Mouse (Mus musculus): ENCODE results near the gene Dap. TPM values are rescaled to one million over a fixed set of nuclear protein-coding genes. Genes with fewer than 3 reads are reported as not detected.

The Dap gene
- polyA plus RNA-seq, 1 experiment from 2014 or later = 91.9 TPM

DNA sequence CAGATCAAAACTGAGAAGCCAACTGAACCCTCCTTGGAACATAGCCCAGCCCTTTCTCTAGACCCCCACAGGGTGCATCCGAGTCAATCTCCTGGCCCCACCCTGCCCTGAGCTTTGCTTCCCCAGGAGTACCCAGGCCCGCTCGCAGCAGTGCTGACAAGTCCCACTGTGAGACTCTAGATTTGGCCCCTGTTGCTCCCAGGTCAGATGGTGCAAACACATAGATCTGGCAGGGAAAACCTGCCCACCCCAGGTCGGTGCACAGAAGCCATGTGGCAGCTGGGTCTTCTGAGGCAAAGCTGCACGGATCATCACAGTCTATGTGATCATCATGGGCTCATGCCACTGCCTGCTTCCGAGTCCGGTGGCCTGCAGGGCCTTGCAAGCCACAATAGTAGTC, 48.6 kb downstream of the Dap start:
- WGBS = 87% methylated on average over 7 of the region's 7 CpGs
- no peak overlapping the region for H3K4me3 ChIP-seq
- no peak overlapping the region for H3K9ac ChIP-seq
- ATAC-seq (ENCODE audit: low FRiP score, low read depth) = no peak
- no peak overlapping the region for H3K4me2 ChIP-seq (replicated peaks)
- no peaks in the 10 kb centered on the region for H3K27me3 ChIP-seq
- H3K9me3 ChIP-seq = no peaks in the 10 kb centered on the region
- H3K27ac ChIP-seq = no peak overlapping the region
- H3K4me1 ChIP-seq = no peaks in the 10 kb centered on the region
- peaks cover 32% of the 10 kb centered on the region for H3K36me3 ChIP-seq

DNA sequence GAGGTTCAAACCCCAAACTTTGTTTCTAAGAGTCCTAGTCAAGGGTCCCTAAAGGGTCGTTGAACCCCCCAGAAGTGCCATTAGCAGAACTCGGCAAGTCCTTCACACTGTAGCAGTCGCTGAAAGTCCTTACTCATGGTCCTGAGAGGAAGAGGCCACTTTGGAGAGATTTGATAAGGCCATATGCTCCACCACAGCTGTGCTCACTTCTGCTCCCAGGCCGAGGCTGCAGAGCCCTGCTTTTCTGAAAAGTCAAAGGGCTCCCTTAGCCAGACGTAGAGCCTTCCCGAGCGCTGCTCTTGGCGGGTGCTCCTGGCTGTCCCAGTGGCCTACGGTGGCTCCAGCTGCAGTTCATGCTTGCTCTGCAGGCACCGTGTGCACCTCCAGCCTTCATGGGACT, 49.4 kb downstream of the Dap start:
- Histone ChIP-seq H3K4me3 (no peak overlapping the region), H3K9me3 (no peaks in the 10 kb centered on the region), H3K4me1 (no peaks in the 10 kb centered on the region), H3K27me3 (no peaks in the 10 kb centered on the region), H3K36me3 (peaks cover 32% of the 10 kb centered on the region), H3K9ac (no peak overlapping the region), H3K27ac (no peak overlapping the region), H3K4me2 (replicated peaks) (no peak overlapping the region)
- ATAC-seq (ENCODE audit: low FRiP score, low read depth) = no peak
- 66% methylated on average over 10 of the region's 10 CpGs for WGBS

DNA sequence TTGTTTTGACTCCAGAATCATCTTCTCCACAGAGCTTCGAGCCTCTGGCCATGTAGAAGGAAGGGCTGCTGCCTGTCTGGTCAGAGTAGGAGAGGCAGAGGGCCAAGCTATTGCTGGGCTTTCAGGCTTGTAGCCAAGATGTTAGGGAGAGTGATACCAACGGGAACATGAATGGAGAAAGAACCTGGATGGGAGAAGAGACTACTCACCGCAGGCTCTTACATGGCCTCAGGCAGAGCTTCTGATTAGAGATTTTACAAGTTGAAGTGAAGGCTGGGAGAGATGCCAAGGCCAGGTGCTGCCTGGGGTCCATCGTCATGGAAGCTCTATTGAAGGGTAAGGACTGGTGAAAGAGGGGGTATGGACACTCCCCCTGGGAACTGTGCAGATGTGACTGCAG, 54.0 kb downstream of the Dap start:
- 53% methylated on average over 4 of the region's 4 CpGs for WGBS
- no peaks in the 10 kb centered on the region for H3K9me3 ChIP-seq
- ATAC-seq (ENCODE audit: low FRiP score, low read depth) = no peak

DNA sequence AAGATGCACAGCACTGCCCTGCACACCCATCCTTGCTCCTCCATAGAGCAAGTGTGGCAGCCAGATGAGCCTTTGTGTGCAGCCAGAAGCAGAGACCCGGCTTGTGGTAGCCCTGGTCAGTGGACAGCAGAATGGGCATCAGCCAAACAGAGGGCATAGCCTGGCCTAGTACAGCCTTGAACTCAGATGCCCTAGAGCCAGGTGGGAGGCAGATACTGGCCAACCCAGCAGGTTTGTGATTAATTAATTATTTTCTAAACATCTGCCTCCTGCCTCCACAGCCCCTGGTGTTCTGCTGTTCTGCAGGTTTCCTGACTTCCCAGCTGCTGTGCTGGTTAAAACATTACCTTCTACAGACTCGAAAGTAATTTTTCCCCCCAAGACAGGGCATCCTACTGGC, 55.0 kb downstream of the Dap start:
- Histone ChIP-seq H3K9me3 (no peaks in the 10 kb centered on the region), H3K4me2 (replicated peaks) (no peak overlapping the region), H3K27me3 (no peaks in the 10 kb centered on the region), H3K4me3 (no peak overlapping the region), H3K9ac (no peak overlapping the region), H3K4me1 (peaks cover 17% of the 10 kb centered on the region; the same call in 1 of the 2 replicates), H3K27ac (no peak overlapping the region), H3K36me3 (peaks cover 11% of the 10 kb centered on the region)
- ATAC-seq (ENCODE audit: low FRiP score, low read depth) = no peak
- WGBS = 55% methylated on average over 2 of the region's 2 CpGs

More for the DNA sequence above, 54.0 kb downstream of the Dap start:
- H3K4me3 ChIP-seq = no peak overlapping the region
- peaks cover 17% of the 10 kb centered on the region; the same call in 1 of the 2 replicates for H3K4me1 ChIP-seq
- H3K9ac ChIP-seq = no peak overlapping the region
- H3K36me3 ChIP-seq = peaks cover 22% of the 10 kb centered on the region
- H3K4me2 ChIP-seq (replicated peaks) = no peak overlapping the region
- no peak overlapping the region for H3K27ac ChIP-seq
- H3K27me3 ChIP-seq = no peaks in the 10 kb centered on the region

DNA sequence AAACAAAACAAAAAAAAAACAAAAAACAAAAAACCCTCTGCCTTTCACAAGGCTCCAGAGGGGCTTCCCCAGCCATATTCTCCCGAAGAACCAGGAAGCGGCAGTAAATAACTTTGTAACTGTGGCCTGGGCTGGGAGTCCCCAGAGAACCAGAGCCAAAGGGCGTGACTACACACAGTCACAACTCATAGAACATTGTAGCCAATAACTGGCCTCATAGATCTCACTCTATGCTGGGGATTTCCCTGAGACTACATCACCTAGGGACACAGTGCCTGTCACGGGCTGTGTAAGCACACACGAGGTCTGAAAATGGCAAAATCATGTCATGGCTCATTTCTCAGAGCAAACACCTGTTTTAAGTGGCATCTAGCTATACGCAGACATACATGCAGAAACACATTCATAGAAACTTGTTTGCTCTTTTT, 55.5 kb downstream of the Dap start:
- Histone ChIP-seq H3K36me3 (peaks cover 7% of the 10 kb centered on the region), H3K27ac (no peak overlapping the region), H3K4me3 (no peak overlapping the region), H3K27me3 (no peaks in the 10 kb centered on the region), H3K4me2 (replicated peaks) (no peak overlapping the region), H3K4me1 (peaks cover 17% of the 10 kb centered on the region; the same call in 1 of the 2 replicates), H3K9me3 (no peaks in the 10 kb centered on the region), H3K9ac (no peak overlapping the region)
- 43% methylated on average over 6 of the region's 6 CpGs for WGBS
- 0 out of 2 replicates have a peak, but pooled peaks have one; percentile 31 for ATAC-seq (ENCODE audit: low FRiP score, low read depth)

DNA sequence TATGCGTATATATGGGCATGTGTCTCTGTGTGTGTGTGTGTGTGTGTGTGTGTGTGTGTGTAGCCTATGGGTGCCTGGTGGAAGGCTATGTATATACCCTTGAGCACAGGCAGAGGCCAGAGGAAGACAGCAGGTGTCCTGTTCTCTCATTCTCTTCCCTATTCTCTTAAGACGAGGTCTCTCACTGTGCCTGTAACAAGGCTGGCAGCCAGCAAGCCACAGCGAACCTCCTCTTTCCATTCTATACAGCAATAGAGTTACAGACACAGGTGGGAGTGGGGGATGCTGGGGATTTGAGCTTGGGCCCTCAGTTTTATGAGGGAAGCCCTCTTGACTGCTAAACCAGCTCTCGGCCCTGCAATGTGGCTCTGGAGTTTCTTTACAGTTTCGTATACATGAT, 55.9 kb downstream of the Dap start:
- H3K4me3 ChIP-seq = no peak overlapping the region
- no peaks in the 10 kb centered on the region for H3K9me3 ChIP-seq
- no peaks in the 10 kb centered on the region for H3K27me3 ChIP-seq
- no peak for ATAC-seq (ENCODE audit: low FRiP score, low read depth)
- H3K36me3 ChIP-seq = peaks cover 2% of the 10 kb centered on the region; the same call in 1 of the 2 replicates
- H3K9ac ChIP-seq = no peak overlapping the region
- 70% methylated on average over 5 of the region's 5 CpGs for WGBS
- H3K4me1 ChIP-seq = peaks cover 17% of the 10 kb centered on the region; the same call in 1 of the 2 replicates
- H3K4me2 ChIP-seq (replicated peaks) = no peak overlapping the region
- H3K27ac ChIP-seq = no peak overlapping the region

DNA sequence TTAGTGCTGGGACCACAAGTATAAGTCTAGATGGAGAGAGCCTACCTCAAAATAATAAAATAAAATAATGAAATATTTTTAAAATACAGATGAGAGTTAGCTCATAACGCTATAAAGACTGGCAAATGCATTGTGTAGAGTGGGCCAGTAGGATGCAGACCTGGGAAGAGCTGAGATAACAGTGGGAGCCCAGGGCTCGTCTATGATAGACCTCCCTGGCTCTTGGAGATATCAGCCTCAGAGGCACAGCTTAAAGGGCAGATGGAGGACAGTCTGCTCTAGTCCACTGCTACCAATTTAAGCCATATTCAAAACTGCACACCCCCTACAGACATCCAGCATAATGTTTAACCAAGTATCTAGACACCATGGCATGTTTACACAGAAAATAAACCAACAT, 56.6 kb downstream of the Dap start:
- ATAC-seq (ENCODE audit: low FRiP score, low read depth) = no peak

DNA sequence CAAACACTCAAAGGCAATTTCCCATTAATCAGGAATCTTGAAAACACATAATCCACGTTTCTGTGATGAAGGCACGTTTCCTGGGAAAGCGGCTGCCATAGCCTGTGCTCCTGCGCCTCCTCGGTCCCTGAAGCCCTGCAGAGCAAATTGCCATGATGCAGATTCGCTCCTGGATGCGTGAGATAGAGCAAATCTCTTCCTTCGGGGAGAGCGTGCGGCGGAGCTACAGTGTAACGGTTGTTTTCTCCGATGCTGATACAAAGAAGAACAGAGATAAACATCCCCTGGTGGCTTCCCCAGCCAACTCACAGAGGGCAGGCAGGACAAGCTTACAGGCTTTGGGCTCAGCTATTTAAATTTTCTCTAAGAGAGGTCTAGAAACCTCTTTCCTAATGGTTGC, 57.7 kb downstream of the Dap start:
- Histone ChIP-seq H3K9ac (no peak overlapping the region), H3K9me3 (no peaks in the 10 kb centered on the region), H3K4me2 (replicated peaks) (no peak overlapping the region), H3K4me1 (peaks cover 17% of the 10 kb centered on the region; the same call in 1 of the 2 replicates), H3K36me3 (no peaks in the 10 kb centered on the region), H3K27ac (no peak overlapping the region), H3K27me3 (no peaks in the 10 kb centered on the region), H3K4me3 (no peak overlapping the region)
- no peak for ATAC-seq (ENCODE audit: low FRiP score, low read depth)
- WGBS = 73% methylated on average over 13 of the region's 13 CpGs

More for the DNA sequence above, 56.6 kb downstream of the Dap start:
- H3K27me3 ChIP-seq = no peaks in the 10 kb centered on the region
- 81% methylated on average over 2 of the region's 2 CpGs for WGBS
- no peak overlapping the region for H3K9ac ChIP-seq
- H3K36me3 ChIP-seq = no peaks in the 10 kb centered on the region
- H3K4me3 ChIP-seq = no peak overlapping the region
- no peak overlapping the region for H3K27ac ChIP-seq
- peaks cover 17% of the 10 kb centered on the region; the same call in 1 of the 2 replicates for H3K4me1 ChIP-seq
- H3K4me2 ChIP-seq (replicated peaks) = no peak overlapping the region
- no peaks in the 10 kb centered on the region for H3K9me3 ChIP-seq

DNA sequence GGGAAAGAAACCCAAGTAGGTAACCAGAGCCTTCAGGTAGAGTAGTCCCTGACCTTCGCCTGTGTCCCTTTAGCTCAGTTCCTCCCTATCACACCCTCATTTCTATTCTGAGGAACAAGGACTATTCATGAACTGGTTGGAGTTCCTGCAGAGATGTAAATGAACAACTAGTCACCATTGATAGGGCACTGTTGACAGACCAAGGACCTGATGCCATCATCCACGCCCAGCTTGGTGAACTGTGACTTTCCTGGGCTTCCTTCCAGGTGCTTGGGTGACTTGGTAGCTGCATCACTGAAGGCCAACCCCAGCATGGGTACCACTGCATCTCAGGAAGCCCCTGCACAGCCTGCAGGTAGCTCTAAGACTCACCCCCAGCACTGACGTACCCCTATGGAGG, 58.2 kb downstream of the Dap start:
- ATAC-seq (ENCODE audit: low FRiP score, low read depth) = no peak
- Histone ChIP-seq H3K9me3 (no peaks in the 10 kb centered on the region), H3K9ac (no peak overlapping the region), H3K27ac (no peak overlapping the region), H3K27me3 (no peaks in the 10 kb centered on the region), H3K4me2 (replicated peaks) (no peak overlapping the region), H3K36me3 (no peaks in the 10 kb centered on the region), H3K4me3 (no peak overlapping the region), H3K4me1 (peaks cover 17% of the 10 kb centered on the region; the same call in 1 of the 2 replicates)
- WGBS = 82% methylated on average over 3 of the region's 3 CpGs

DNA sequence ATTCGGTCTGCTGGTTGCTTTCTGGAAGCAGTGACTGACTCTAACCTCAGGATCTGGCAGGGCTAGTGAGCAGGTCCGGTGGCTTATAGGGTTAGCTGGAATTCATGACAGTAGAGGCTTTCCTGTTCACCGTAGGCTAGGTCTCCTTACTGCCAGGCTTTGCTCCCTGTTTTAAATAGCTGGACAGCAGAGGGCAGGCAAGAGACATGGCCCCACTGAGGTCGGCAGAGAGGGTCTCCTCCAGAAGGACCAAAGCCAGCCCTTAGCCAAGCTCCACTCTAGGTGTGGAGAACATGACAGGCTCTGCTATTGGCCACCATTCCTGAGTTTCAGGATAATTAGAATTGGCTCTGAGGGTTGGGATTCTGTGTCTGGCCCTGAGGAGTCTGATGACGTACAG, 60.0 kb downstream of the Dap start:
- Histone ChIP-seq H3K9me3 (no peaks in the 10 kb centered on the region), H3K4me1 (peaks cover 13% of the 10 kb centered on the region; the same call in 1 of the 2 replicates), H3K4me3 (no peak overlapping the region), H3K27me3 (no peaks in the 10 kb centered on the region), H3K9ac (no peak overlapping the region), H3K36me3 (no peaks in the 10 kb centered on the region), H3K4me2 (replicated peaks) (no peak overlapping the region), H3K27ac (no peak overlapping the region)
- 64% methylated on average over 5 of the region's 5 CpGs for WGBS
- ATAC-seq (ENCODE audit: low FRiP score, low read depth) = no peak

DNA sequence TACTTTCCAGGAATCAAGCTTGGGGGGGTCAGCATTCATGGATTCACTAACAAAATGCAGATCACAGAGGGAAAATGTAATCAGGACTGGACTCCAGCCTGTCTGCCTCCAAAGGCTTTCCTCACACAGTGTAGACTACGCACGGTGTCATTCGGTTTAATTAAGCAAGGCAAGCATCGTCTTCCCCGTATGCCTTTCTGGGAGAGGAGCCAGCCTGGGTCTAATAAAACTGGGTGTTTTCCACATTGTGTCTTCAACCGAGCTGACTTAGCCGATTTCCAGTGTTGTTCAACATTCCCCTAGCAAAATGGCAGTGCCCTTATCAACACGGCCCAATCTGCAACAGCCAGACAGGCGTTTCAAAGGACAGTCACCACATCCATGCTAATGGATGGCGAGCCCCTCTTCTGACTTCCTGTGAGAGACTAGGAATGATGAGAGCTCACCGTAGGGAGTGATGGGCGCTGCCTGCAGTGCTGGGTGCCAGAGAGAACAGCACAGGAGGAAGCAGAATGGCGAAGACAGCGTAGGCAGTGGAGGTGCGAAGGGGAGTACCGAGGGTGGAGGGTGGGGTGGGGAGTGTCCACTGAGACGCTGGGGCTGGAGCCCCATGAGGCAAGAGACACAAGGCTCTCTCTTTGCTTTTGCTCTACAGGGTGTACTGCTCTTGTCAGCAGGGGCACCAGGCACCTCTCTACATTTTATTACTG, 61.0 kb downstream of the Dap start:
- 68% methylated on average over 17 of the region's 17 CpGs for WGBS
- no peak for ATAC-seq (ENCODE audit: low FRiP score, low read depth)

DNA sequence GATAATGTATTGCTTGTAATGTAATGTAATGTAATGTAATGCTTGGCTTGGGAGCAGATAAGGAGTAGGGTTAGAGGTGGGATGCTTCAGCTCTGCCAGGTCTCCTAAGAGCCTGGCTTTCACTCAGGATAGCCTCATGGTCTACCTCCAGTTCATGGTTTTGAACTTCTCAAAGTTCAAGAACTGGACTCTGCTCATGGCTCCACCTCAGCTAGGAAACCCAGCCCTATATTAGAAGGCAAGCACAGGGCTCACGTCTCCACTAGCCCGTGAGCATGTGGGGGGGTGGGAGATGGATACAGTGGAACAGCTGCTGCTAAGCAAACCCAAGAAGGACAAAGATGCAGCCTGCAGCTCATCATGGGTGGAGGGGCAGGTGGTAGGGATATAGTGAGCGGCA, 61.6 kb downstream of the Dap start:
- no peak for ATAC-seq (ENCODE audit: low FRiP score, low read depth)
- no peak overlapping the region for H3K4me2 ChIP-seq (replicated peaks)
- no peaks in the 10 kb centered on the region for H3K27me3 ChIP-seq
- 85% methylated on average over 3 of the region's 3 CpGs for WGBS
- H3K4me1 ChIP-seq = no peaks in the 10 kb centered on the region
- H3K36me3 ChIP-seq = no peaks in the 10 kb centered on the region
- H3K9me3 ChIP-seq = no peaks in the 10 kb centered on the region
- H3K4me3 ChIP-seq = no peak overlapping the region
- no peak overlapping the region for H3K9ac ChIP-seq
- no peak overlapping the region for H3K27ac ChIP-seq

More for the DNA sequence above, 61.0 kb downstream of the Dap start:
- Histone ChIP-seq H3K27me3 (no peaks in the 10 kb centered on the region), H3K4me2 (replicated peaks) (no peak overlapping the region), H3K9ac (no peak overlapping the region), H3K4me3 (no peak overlapping the region), H3K27ac (no peak overlapping the region), H3K4me1 (peaks cover 4% of the 10 kb centered on the region; the same call in 1 of the 2 replicates), H3K9me3 (no peaks in the 10 kb centered on the region), H3K36me3 (no peaks in the 10 kb centered on the region)

DNA sequence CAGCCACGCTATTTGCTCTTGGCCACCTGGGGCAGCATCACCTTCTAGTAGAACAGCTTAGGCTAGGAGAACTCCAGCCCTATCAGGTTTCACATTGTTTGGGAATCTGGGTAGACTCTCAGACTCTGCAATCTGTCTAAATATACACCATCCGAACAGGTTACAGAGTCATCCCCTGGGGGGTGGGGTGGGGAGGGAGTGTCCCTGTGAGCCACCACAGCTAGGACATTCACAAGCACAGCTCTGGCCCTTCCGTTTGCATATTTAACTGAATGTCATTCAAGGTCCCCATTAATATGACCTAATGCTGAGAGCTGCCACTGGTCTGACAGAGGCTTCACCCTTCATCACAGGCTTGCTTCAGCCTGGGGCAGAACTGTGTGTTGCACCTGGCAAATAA, 68.5 kb downstream of the Dap start:
- peaks cover 37% of the 10 kb centered on the region for H3K27me3 ChIP-seq
- H3K4me1 ChIP-seq = peaks cover 17% of the 10 kb centered on the region
- no peak overlapping the region for H3K27ac ChIP-seq
- H3K4me2 ChIP-seq (replicated peaks) = no peak overlapping the region
- no peaks in the 10 kb centered on the region for H3K36me3 ChIP-seq
- ATAC-seq (ENCODE audit: low FRiP score, low read depth) = no peak; the same call in 1 of the 2 replicates
- 13% methylated on average over 3 of the region's 3 CpGs for WGBS
- no peak overlapping the region for H3K4me3 ChIP-seq
- no peak overlapping the region for H3K9ac ChIP-seq
- H3K9me3 ChIP-seq = no peaks in the 10 kb centered on the region

Measured in limb, embryonic 13.5 days (tissue).